Mouse (Mus musculus) midbrain, embryonic 11.5 days (tissue): ENCODE data around the gene Pitpnm1. TPM values are rescaled to one million over a fixed set of nuclear protein-coding genes. Genes with fewer than 3 reads are reported as not detected.

ENCODE experiments used
- ATAC-seq: fragments of 200-750 bp; cut with Nextera tagmentation; 2 replicates; pipeline ENCODE4 v1.8.0; 2017; ENCODE audit warnings: moderate TSS enrichment, moderate library complexity; ENCODE audit not compliant: low FRiP score
- DNase-seq: peaks from one replicate; pipeline ENCODE4 v3.0.0; 2015; ENCODE audit warnings: low spot score; ENCODE audit errors: missing footprints
- H3K27ac ChIP-seq: fragments of 300-500 bp; sonication (generic); 2 replicates; pipeline ENCODE4 v1.5.1; 2014; ENCODE audit warnings: low read depth, low read length
- H3K27me3 ChIP-seq: fragments of 300-500 bp; sonication (generic); 2 replicates; pipeline ENCODE4 v1.6.1; 2014; ENCODE audit warnings: mild to moderate bottlenecking, low read length, moderate library complexity, mixed read lengths; ENCODE audit not compliant: control insufficient read depth, insufficient read depth
- H3K36me3 ChIP-seq: fragments of 300-500 bp; sonication (generic); 2 replicates; pipeline ENCODE4 v1.6.1; 2014; ENCODE audit warnings: mild to moderate bottlenecking, low read length, moderate library complexity, mixed read lengths; ENCODE audit not compliant: control insufficient read depth, insufficient read depth
- H3K4me1 ChIP-seq: fragments of 300-500 bp; sonication (generic); 2 replicates; pipeline ENCODE4 v1.6.1; 2014; ENCODE audit warnings: low read length; ENCODE audit not compliant: control insufficient read depth, insufficient read depth
- H3K4me2 ChIP-seq: fragments of 300-500 bp; sonication (generic); 2 replicates; pipeline ENCODE4 v1.6.1; 2014; ENCODE audit warnings: mild to moderate bottlenecking, moderate library complexity
- H3K4me3 ChIP-seq: fragments of 300-500 bp; sonication (generic); 2 replicates; pipeline ENCODE4 v1.5.1; 2014; ENCODE audit warnings: low read depth, low read length
- H3K9ac ChIP-seq: fragments of 300-500 bp; sonication (generic); 2 replicates; pipeline ENCODE4 v1.6.1; 2014; ENCODE audit warnings: low read length
- H3K9me3 ChIP-seq: fragments of 300-500 bp; sonication (generic); 2 replicates; pipeline ENCODE4 v1.6.1; 2016; ENCODE audit warnings: low read length; ENCODE audit not compliant: control insufficient read depth
- WGBS: fragments of 180-500 bp; shearing (Covaris S2); extraction: QIAGEN DNeasy Blood & Tissue Kit; methylation state at CpG from one replicate; pipeline ENCODE4 v1.1.7; 2014; 5-methylcytosine and 5-hydroxymethylcytosine counted together
- polyA plus RNA-seq: library from polyadenylated mRNA; unstranded; fragments of >200 nt; fragmentation: Nextera tagmentation; extraction: Ambion mirVana; gene quantifications from 2 replicates; pipeline ENCODE4 v1.2.1, GENCODE M21; 2014

Pitpnm1 gene
- polyA plus RNA-seq, 1 experiment from 2014 or later = 11.2 TPM

- Histone ChIP-seq H3K36me3 (no peaks in the 10 kb centered on the region), H3K4me1 (no peaks in the 10 kb centered on the region), H3K9ac (no peak overlapping the region), H3K9me3 (no peaks in the 10 kb centered on the region), H3K27me3 (no peaks in the 10 kb centered on the region), H3K27ac (no peak overlapping the region), H3K4me3 (no peak overlapping the region), H3K4me2 (no peak overlapping the region)
- DNase-seq (no peak), ATAC-seq (no peak)
- 73% methylated on average over 6 of the region's 6 CpGs for WGBS
Observed at GRCm38 (mm10) chr19:4089128-4089527, 10.7 kb upstream of the Pitpnm1 start.

- Histone ChIP-seq H3K9me3 (no peaks in the 10 kb centered on the region), H3K4me3 (no peak overlapping the region), H3K9ac (no peak overlapping the region), H3K4me2 (no peak overlapping the region), H3K4me1 (no peaks in the 10 kb centered on the region), H3K27me3 (no peaks in the 10 kb centered on the region), H3K27ac (no peak overlapping the region), H3K36me3 (no peaks in the 10 kb centered on the region)
- no peak for DNase-seq
- WGBS = 85% methylated on average over 3 of the region's 3 CpGs
- ATAC-seq = no peak
Observed at GRCm38 (mm10) chr19:4090446-4090845, 9.4 kb upstream of the Pitpnm1 start.

GRCm38 (mm10) chr19:4091383-4091782 is 8.4 kb upstream of the Pitpnm1 start:
- no peak overlapping the region for H3K27ac ChIP-seq
- H3K4me2 ChIP-seq = no peak overlapping the region
- WGBS = 68% methylated on average over 2 of the region's 2 CpGs
- H3K4me1 ChIP-seq = no peaks in the 10 kb centered on the region; the same call in 1 of the 2 replicates
- H3K36me3 ChIP-seq = no peaks in the 10 kb centered on the region
- ATAC-seq (no peak), DNase-seq (no peak)
- H3K9ac ChIP-seq = no peak overlapping the region
- H3K27me3 ChIP-seq = no peaks in the 10 kb centered on the region
- H3K9me3 ChIP-seq = no peaks in the 10 kb centered on the region
- no peak overlapping the region for H3K4me3 ChIP-seq

GRCm38 (mm10) chr19:4092750-4093149 is 7.0 kb upstream of the Pitpnm1 start:
- no peak for DNase-seq
- no peak for ATAC-seq
- Histone ChIP-seq H3K9me3 (no peaks in the 10 kb centered on the region), H3K27ac (no peak overlapping the region), H3K9ac (no peak overlapping the region), H3K36me3 (no peaks in the 10 kb centered on the region), H3K4me2 (no peak overlapping the region), H3K4me3 (no peak overlapping the region), H3K27me3 (no peaks in the 10 kb centered on the region), H3K4me1 (peaks cover 3% of the 10 kb centered on the region)
- WGBS = 91% methylated on average over 3 of the region's 3 CpGs

GRCm38 (mm10) chr19:4093772-4094171 is 6.0 kb upstream of the Pitpnm1 start:
- no peak for DNase-seq
- WGBS = 79% methylated on average over 7 of the region's 7 CpGs
- Histone ChIP-seq H3K27me3 (no peaks in the 10 kb centered on the region), H3K4me1 (peaks cover 5% of the 10 kb centered on the region), H3K27ac (no peak overlapping the region), H3K9ac (no peak overlapping the region), H3K9me3 (no peaks in the 10 kb centered on the region), H3K4me3 (no peak overlapping the region), H3K4me2 (no peak overlapping the region), H3K36me3 (no peaks in the 10 kb centered on the region)
- no peak for ATAC-seq

GRCm38 (mm10) chr19:4094348-4094747 is 5.5 kb upstream of the Pitpnm1 start:
- H3K27ac ChIP-seq = no peak overlapping the region
- 78% methylated on average over 3 of the region's 3 CpGs for WGBS
- DNase-seq (no peak), ATAC-seq (no peak)
- H3K36me3 ChIP-seq = no peaks in the 10 kb centered on the region
- H3K4me2 ChIP-seq = no peak overlapping the region
- peaks cover 7% of the 10 kb centered on the region for H3K4me1 ChIP-seq
- no peak overlapping the region for H3K9ac ChIP-seq
- no peaks in the 10 kb centered on the region for H3K9me3 ChIP-seq
- no peak overlapping the region for H3K4me3 ChIP-seq
- H3K27me3 ChIP-seq = no peaks in the 10 kb centered on the region

GRCm38 (mm10) chr19:4094774-4095303 is 5.0 kb upstream of the Pitpnm1 start:
- Histone ChIP-seq H3K27me3 (peaks cover 2% of the 10 kb centered on the region; the same call in 1 of the 2 replicates), H3K4me3 (no peak overlapping the region), H3K36me3 (no peaks in the 10 kb centered on the region), H3K4me1 (peaks cover 12% of the 10 kb centered on the region), H3K27ac (no peak overlapping the region), H3K9me3 (no peaks in the 10 kb centered on the region), H3K9ac (no peak overlapping the region), H3K4me2 (no peak overlapping the region)
- DNase-seq = no peak
- no peak for ATAC-seq
- 78% methylated on average over 5 of the region's 5 CpGs for WGBS

GRCm38 (mm10) chr19:4095802-4096201 is 4.0 kb upstream of the Pitpnm1 start:
- Histone ChIP-seq H3K27me3 (peaks cover 10% of the 10 kb centered on the region), H3K9ac (no peak overlapping the region), H3K4me2 (peak overlapping the region; percentile 70; the same call in 1 of the 2 replicates), H3K4me1 (peaks cover 22% of the 10 kb centered on the region), H3K36me3 (no peaks in the 10 kb centered on the region), H3K4me3 (no peak overlapping the region), H3K9me3 (no peaks in the 10 kb centered on the region), H3K27ac (no peak overlapping the region)
- DNase-seq (peak; percentile 87), ATAC-seq (no peak)
- WGBS = 77% methylated on average over 3 of the region's 3 CpGs

GRCm38 (mm10) chr19:4096642-4097440 is 3.0 kb upstream of the Pitpnm1 start, which contains the start of gene Cdk2ap2:
Gene Cdk2ap2 (plus strand): TSS chr19:4097182.
- Histone ChIP-seq H3K4me3 (peak within 1 kb of the TSS; percentile 64), H3K9ac (peak within 1 kb of the TSS; percentile 72), H3K4me1 (peaks cover 28% of the 10 kb centered on the region), H3K9me3 (no peaks in the 10 kb centered on the region), H3K4me2 (peak within 1 kb of the TSS; percentile 70), H3K36me3 (no peaks in the 10 kb centered on the region), H3K27ac (peak within 1 kb of the TSS; percentile 86), H3K27me3 (peaks cover 18% of the 10 kb centered on the region)
- DNase-seq = peak; percentile 100
- WGBS = under 1% methylated on average over 65 of the region's 65 CpGs
- ATAC-seq = peak; percentile 94
